Mouse (Mus musculus) liver, embryonic 16.5 days (tissue): ENCODE results near the gene Tgfbr3. TPM values are rescaled to one million over a fixed set of nuclear protein-coding genes. Genes with fewer than 3 reads are reported as not detected.

ENCODE experiments used
- ATAC-seq: fragments of 200-750 bp; cut with Nextera tagmentation; 2 replicates; pipeline ENCODE4 v1.8.0; 2017; ENCODE audit warnings: low read depth, mild to moderate bottlenecking, moderate number of reproducible peaks, moderate library complexity
- H3K27ac ChIP-seq: fragments of 300-500 bp; sonication (generic); 2 replicates; pipeline ENCODE4 v1.5.1; 2014; ENCODE audit warnings: mild to moderate bottlenecking, low read length
- H3K27me3 ChIP-seq: fragments of 300-500 bp; sonication (generic); 2 replicates; pipeline ENCODE4 v1.6.1; 2014; ENCODE audit warnings: low read depth, low read length, mixed read lengths; ENCODE audit not compliant: control insufficient read depth, insufficient read depth
- H3K36me3 ChIP-seq: fragments of 300-500 bp; sonication (generic); 2 replicates; pipeline ENCODE4 v1.6.1; 2014; ENCODE audit warnings: mild to moderate bottlenecking; ENCODE audit not compliant: control insufficient read depth, insufficient read depth
- H3K4me1 ChIP-seq: fragments of 300-500 bp; sonication (generic); 2 replicates; pipeline ENCODE4 v1.6.1; 2014; ENCODE audit warnings: low read depth, low read length, mixed read lengths; ENCODE audit not compliant: control insufficient read depth
- H3K4me2 ChIP-seq: fragments of 300-500 bp; sonication (generic); 2 replicates; pipeline ENCODE4 v1.6.1; 2014; ENCODE audit warnings: low read depth, low read length, mixed read lengths
- H3K4me3 ChIP-seq: fragments of 300-500 bp; sonication (generic); 2 replicates; pipeline ENCODE4 v1.5.1; 2014; ENCODE audit warnings: low read depth, mild to moderate bottlenecking, low read length
- H3K9ac ChIP-seq: fragments of 300-500 bp; sonication (generic); 2 replicates; pipeline ENCODE4 v1.6.1; 2014; ENCODE audit warnings: low read depth, low read length
- H3K9me3 ChIP-seq: fragments of 300-500 bp; sonication (generic); replicated peaks from 2 replicates; pipeline ENCODE4 v1.6.1; 2016; ENCODE audit warnings: low read length; ENCODE audit not compliant: control insufficient read depth
- WGBS: fragments of 180-500 bp; shearing (Covaris S2); extraction: QIAGEN DNeasy Blood & Tissue Kit; methylation state at CpG from one replicate; pipeline ENCODE4 v1.1.7; 2014; ENCODE audit not compliant: insufficient replicate concordance; 5-methylcytosine and 5-hydroxymethylcytosine counted together
- polyA plus RNA-seq: library from polyadenylated mRNA; unstranded; fragments of >200 nt; fragmentation: Nextera tagmentation; extraction: Ambion mirVana; gene quantifications from 2 replicates; pipeline ENCODE4 v1.2.1, GENCODE M21; 2015

Gene Tgfbr3
- polyA plus RNA-seq, 1 experiment from 2014 or later = 6.8 TPM

DNA sequence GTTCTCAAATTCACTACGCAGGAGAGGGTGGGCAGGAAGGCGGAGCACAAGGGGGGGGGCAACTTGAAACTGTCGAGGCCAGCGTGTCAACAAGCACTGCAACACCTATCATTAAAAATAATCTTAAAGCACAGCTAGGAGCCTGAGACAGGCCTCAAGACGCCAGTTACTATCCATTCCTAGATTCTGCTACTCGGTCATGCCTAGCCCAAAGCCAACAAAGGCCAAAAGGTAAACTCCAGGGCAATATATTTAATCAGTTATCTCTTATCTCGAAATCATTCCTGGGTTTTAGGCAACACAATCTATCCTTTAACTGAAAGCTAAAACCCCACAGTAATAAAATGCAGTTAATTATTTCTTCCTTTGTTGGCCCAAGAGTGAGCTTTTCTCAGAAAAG is 221.9 kb downstream of the Tgfbr3 start:
- WGBS = 57% methylated on average over 7 of the region's 7 CpGs
- H3K36me3 ChIP-seq = no peaks in the 10 kb centered on the region
- H3K4me1 ChIP-seq = no peaks in the 10 kb centered on the region
- H3K27me3 ChIP-seq = no peaks in the 10 kb centered on the region
- ATAC-seq = no peak
- H3K4me3 ChIP-seq = no peak overlapping the region
- no peak overlapping the region for H3K27ac ChIP-seq
- no peak overlapping the region for H3K9ac ChIP-seq
- H3K9me3 ChIP-seq = no peaks in the 10 kb centered on the region
- H3K4me2 ChIP-seq = no peak overlapping the region

DNA sequence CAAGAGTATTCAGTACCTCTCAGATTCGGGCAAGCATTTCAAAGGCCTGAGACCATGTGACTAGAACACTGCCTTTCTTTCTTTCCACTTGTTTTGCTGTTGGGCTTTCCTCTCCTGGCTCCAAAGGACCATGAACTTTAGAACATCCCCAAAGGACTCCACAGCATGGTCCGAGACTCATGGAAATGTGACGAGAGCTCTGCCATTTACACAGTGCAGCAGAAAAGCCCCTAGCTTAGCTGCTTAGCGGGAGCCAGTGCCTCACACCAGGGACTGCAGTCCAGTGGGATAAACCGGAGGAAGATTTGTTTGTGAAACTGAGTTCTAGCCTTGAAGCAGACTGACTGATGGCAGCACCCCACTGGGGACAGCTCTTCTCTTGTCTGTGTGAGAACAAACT is 224.5 kb downstream of the Tgfbr3 start:
- WGBS = 65% methylated on average over 5 of the region's 5 CpGs
- H3K4me3 ChIP-seq = no peak overlapping the region
- H3K27ac ChIP-seq = no peak overlapping the region
- H3K9me3 ChIP-seq = no peaks in the 10 kb centered on the region
- H3K4me2 ChIP-seq = no peak overlapping the region
- no peak for ATAC-seq
- H3K4me1 ChIP-seq = no peaks in the 10 kb centered on the region
- H3K36me3 ChIP-seq = no peaks in the 10 kb centered on the region
- no peaks in the 10 kb centered on the region for H3K27me3 ChIP-seq
- no peak overlapping the region for H3K9ac ChIP-seq

DNA sequence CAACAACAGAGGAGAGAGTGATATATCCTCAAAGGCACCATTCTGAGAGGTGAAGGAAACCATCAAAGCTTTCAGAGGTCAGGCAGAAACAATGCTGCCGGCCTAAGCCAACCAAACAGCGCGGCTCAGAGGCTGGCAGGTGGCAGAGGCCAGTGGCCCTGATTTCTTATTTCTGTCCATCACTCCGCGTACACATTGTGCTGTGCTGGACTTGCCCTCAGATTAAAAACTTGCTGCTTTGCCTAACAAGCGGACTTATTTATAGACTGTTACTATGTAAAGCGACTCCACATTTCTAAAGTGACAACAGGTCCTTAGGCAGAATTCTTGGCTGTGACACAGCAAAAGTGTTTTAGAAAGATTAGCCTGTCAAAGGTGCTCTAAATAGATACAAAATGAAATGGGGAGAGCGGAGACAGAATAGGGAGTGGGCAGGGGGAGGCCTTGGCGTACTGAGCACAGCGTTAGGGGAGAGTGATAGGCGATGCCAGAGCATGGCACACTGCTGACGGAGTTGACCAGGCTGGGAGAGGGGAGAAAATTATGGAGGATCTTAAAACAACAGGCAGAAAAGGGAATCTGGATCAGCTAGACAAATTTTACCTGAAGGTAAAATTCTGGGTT is 227.1 kb downstream of the Tgfbr3 start:
- H3K4me3 ChIP-seq = no peak overlapping the region

DNA sequence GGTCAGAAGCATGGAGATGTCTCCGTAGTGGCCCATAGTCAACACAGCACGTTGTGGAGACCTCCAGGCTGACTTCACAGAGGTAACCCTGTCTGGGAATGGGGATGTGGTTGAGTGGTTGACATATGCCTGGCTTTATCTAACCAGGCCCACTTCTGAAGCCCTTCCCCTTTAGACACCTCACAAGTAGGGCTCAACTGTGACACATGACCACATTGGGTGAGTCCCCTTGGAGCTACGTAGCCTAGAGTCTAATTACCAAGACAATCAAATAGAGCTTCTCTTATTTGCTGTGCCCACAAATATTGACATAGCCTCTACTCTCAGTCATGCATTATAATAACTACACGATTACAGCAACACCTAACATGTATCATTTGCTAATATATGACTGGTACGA is 229.9 kb downstream of the Tgfbr3 start:
- 44% methylated on average over 5 of the region's 5 CpGs for WGBS
- H3K36me3 ChIP-seq = no peaks in the 10 kb centered on the region
- ATAC-seq = no peak

More for the DNA sequence above, 227.1 kb downstream of the Tgfbr3 start:
- H3K9me3 ChIP-seq = no peaks in the 10 kb centered on the region
- WGBS = 64% methylated on average over 12 of the region's 12 CpGs
- no peaks in the 10 kb centered on the region for H3K36me3 ChIP-seq
- no peak for ATAC-seq
- no peak overlapping the region for H3K9ac ChIP-seq
- H3K4me2 ChIP-seq = no peak overlapping the region
- H3K27me3 ChIP-seq = no peaks in the 10 kb centered on the region
- H3K4me1 ChIP-seq = no peaks in the 10 kb centered on the region
- no peak overlapping the region for H3K27ac ChIP-seq

DNA sequence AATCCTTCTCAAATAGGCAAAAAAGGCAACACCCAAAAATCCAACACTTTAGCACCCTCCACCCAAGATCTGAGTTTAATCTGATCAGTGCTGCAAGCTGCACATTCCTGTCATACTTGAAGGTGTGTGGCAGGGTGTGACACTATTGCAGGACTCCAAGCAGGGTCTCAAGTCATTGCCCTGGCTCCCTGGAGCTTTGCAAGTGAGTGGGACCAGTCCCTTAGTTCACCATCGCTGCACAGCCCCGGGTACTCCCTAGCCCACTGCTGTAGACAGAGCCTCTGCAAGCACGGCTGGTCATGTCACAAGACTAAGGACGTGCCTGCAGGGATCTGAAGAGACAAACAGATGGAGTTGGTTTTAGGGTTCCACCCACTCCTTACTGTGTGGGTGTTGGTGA is 230.8 kb downstream of the Tgfbr3 start:
- Histone ChIP-seq H3K9ac (no peak overlapping the region), H3K27me3 (no peaks in the 10 kb centered on the region), H3K36me3 (no peaks in the 10 kb centered on the region), H3K4me3 (no peak overlapping the region), H3K4me1 (no peaks in the 10 kb centered on the region), H3K27ac (no peak overlapping the region), H3K9me3 (no peaks in the 10 kb centered on the region), H3K4me2 (no peak overlapping the region)
- no peak for ATAC-seq
- WGBS = 58% methylated on average over 4 of the region's 4 CpGs

More for the DNA sequence above, 229.9 kb downstream of the Tgfbr3 start:
- no peak overlapping the region for H3K9ac ChIP-seq
- H3K4me2 ChIP-seq = no peak overlapping the region
- no peaks in the 10 kb centered on the region for H3K9me3 ChIP-seq
- no peak overlapping the region for H3K27ac ChIP-seq
- no peak overlapping the region for H3K4me3 ChIP-seq
- no peaks in the 10 kb centered on the region for H3K27me3 ChIP-seq
- H3K4me1 ChIP-seq = no peaks in the 10 kb centered on the region

Other genes with a start within 250 kb of the Tgfbr3 start
- 0.22 TPM in 2 replicates for gene Brdt, start 41.5 kb upstream of the Tgfbr3 start, polyA plus RNA-seq
- gene Ephx4, start 113.1 kb upstream of the Tgfbr3 start, polyA plus RNA-seq = not detected in 2 replicates
- not detected in 2 replicates for gene Lpcat2b, start 141.9 kb upstream of the Tgfbr3 start, polyA plus RNA-seq
- 0.99 and 1.1 TPM in 2 replicates for gene Btbd8, start 148.4 kb upstream of the Tgfbr3 start, polyA plus RNA-seq
- gene Gm42669, start 218.0 kb upstream of the Tgfbr3 start, polyA plus RNA-seq = 0.04 TPM in 1 of 2 replicates, not detected in the other
- 0.11 TPM in 1 of 2 replicates, not detected in the other for gene 1700028K03Rik, start 245.1 kb upstream of the Tgfbr3 start, polyA plus RNA-seq